Mouse (Mus musculus) ES-E14 (cell line): Measurements from ENCODE around the gene Keg1.

Experiments
- CHD2 ChIP-seq: IDR thresholded peaks from 2 replicates; pipeline ENCODE4 v1.6.1; 2014; ENCODE audit warnings: mild to moderate bottlenecking, low read depth, low read length, inconsistent platforms
- ZC3H11A ChIP-seq: IDR thresholded peaks from 2 replicates; pipeline ENCODE4 v1.6.1; 2012; ENCODE audit warnings: low read depth, mild to moderate bottlenecking, inconsistent platforms, low read length, borderline replicate concordance

DNA sequence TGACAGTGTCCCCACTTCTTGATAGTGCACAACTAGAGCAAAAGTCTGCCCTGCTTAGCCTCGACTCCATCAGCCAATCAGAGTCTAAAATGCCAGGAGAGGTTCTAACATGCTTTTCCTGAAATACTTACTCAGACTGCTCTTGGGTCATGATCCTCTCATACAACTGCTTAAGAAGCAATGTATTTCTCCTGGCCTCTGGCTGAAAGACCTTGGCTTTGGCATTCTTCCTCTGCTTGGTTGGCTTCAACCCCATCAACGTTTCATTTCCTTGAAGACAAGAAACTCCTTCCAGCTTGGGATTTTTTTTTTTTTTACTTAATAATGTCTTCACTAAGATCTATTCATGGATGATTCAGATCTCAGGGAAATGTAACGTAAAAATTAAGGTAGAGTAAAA is 60.7 kb downstream of the Keg1 start:
- TF ChIP-seq ZC3H11A = no peak
- TF ChIP-seq CHD2 = no peak
